Mouse (Mus musculus) small intestine, adult 2 months (tissue): ENCODE data around the gene Nfe2l3.

Experiments
- CTCF ChIP-seq: fragments of 200-500 bp; IDR thresholded peaks from 2 replicates; pipeline ENCODE4 v1.5.1; 2012; ENCODE audit warnings: low read depth, mild to moderate bottlenecking, control low read depth, inconsistent platforms, low read length, moderate library complexity, mixed read lengths; ENCODE audit not compliant: insufficient replicate concordance, insufficient read length; ENCODE audit errors: extremely low read depth
- POLR2A ChIP-seq: fragments of 200-500 bp; IDR thresholded peaks from 2 replicates; pipeline ENCODE4 v1.6.1; 2012; ENCODE audit warnings: low read depth, mild to moderate bottlenecking, control low read depth, inconsistent platforms, low read length, moderate library complexity

DNA sequence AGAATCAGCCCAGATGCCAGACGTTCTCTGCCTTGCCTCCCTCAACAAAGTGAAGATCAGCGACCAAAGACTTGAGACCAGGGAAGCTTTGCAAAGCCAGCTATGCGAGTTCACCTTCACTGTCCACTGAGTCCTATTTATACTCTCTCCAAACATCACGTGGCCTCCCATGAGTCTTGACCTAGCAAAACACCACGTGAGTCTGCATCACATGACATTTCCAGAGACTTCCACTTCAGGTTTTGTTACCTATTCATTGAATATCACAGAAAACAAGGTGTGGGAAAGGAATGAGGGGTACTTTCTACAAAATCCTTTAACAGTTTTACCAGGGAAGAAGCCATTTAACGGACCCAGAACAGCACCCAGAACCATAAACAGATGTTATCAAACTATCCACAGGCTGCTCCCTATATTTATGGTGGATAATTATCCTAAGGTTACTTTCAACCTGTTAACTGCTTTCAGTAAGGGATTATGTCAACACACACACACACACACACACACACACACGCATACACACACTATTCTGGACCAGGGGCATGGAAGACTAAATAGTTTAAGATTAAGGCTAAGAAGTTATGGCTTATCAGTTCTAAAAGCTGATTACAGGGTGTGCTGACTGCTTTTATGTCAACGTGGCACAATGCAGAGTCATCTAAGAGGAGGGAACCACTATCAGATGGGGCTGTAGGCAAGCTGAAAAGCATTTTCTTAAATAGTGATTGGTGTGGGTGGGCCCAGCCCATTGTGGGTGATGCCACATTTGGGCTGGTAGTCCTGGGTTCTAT lies 65.0 kb downstream of the Nfe2l3 start:
- TF ChIP-seq CTCF: no peak
- no peak for TF ChIP-seq POLR2A
